Mouse (Mus musculus) liver, postnatal 0 days (tissue): ENCODE results near the gene Mrps21. TPM values are rescaled to one million over a fixed set of nuclear protein-coding genes. Genes with fewer than 3 reads are reported as not detected.

Experiments
- ATAC-seq: fragments of 200-750 bp; cut with Nextera tagmentation; 2 replicates; pipeline ENCODE4 v1.8.0; 2017; ENCODE audit warnings: mild to moderate bottlenecking, moderate library complexity
- DNase-seq: peaks from one replicate; pipeline ENCODE4 v3.0.0-alpha.2; 2016
- H3K27ac ChIP-seq: fragments of 300-500 bp; sonication (generic); 2 replicates; pipeline ENCODE4 v1.5.1; 2014; ENCODE audit warnings: antibody characterized with exemption, moderate library complexity, mild to moderate bottlenecking, low read depth
- H3K27me3 ChIP-seq: fragments of 300-500 bp; sonication (generic); 2 replicates; pipeline ENCODE4 v1.6.1; 2014; ENCODE audit warnings: low read length, control low read depth, mixed read lengths; ENCODE audit not compliant: insufficient read depth
- H3K36me3 ChIP-seq: fragments of 300-500 bp; sonication (generic); replicated peaks from 2 replicates; pipeline ENCODE4 v1.6.1; 2014; ENCODE audit warnings: mild to moderate bottlenecking, control low read depth, low read length, moderate library complexity, mixed read lengths; ENCODE audit not compliant: insufficient read depth
- H3K4me1 ChIP-seq: fragments of 300-500 bp; sonication (generic); 2 replicates; pipeline ENCODE4 v1.6.1; 2014; ENCODE audit warnings: antibody characterized with exemption, mild to moderate bottlenecking, control low read depth; ENCODE audit not compliant: insufficient read depth
- H3K4me2 ChIP-seq: fragments of 300-500 bp; sonication (generic); 2 replicates; pipeline ENCODE4 v1.6.1; 2014; ENCODE audit warnings: low read depth, mild to moderate bottlenecking, low read length, moderate library complexity, mixed read lengths
- H3K4me3 ChIP-seq: fragments of 300-500 bp; sonication (generic); 2 replicates; pipeline ENCODE4 v1.5.1; 2014; ENCODE audit warnings: low read depth, low read length
- H3K9ac ChIP-seq: fragments of 300-500 bp; sonication (generic); replicated peaks from 2 replicates; pipeline ENCODE4 v1.6.1; 2014; ENCODE audit warnings: mild to moderate bottlenecking, moderate library complexity
- H3K9me3 ChIP-seq: fragments of 300-500 bp; sonication (generic); 2 replicates; pipeline ENCODE4 v1.6.1; 2016; ENCODE audit warnings: mild to moderate bottlenecking, control low read depth, low read length, mixed read lengths
- CTCF ChIP-seq: sonication (generic); IDR thresholded peaks from 2 replicates; pipeline ENCODE4 v1.5.1; 2016; ENCODE audit warnings: antibody characterized with exemption, low read depth
- EP300 ChIP-seq: IDR thresholded peaks from 2 replicates; pipeline ENCODE4 v1.6.1; 2016; ENCODE audit warnings: antibody characterized with exemption, low read depth, mild to moderate bottlenecking
- WGBS: fragments of 180-500 bp; shearing (Covaris S2); extraction: QIAGEN DNeasy Blood & Tissue Kit; methylation state at CpG from one replicate; pipeline ENCODE4 v1.1.7; 2014; ENCODE audit not compliant: insufficient replicate concordance; 5-methylcytosine and 5-hydroxymethylcytosine counted together
- polyA plus RNA-seq: library from polyadenylated mRNA; unstranded; fragments of >200 nt; fragmentation: Nextera tagmentation; extraction: Ambion mirVana; gene quantifications from 2 replicates; pipeline ENCODE4 v1.2.1, GENCODE M21; 2015

The Mrps21 gene
- polyA plus RNA-seq, 1 experiment from 2014 or later: 157 TPM

DNA sequence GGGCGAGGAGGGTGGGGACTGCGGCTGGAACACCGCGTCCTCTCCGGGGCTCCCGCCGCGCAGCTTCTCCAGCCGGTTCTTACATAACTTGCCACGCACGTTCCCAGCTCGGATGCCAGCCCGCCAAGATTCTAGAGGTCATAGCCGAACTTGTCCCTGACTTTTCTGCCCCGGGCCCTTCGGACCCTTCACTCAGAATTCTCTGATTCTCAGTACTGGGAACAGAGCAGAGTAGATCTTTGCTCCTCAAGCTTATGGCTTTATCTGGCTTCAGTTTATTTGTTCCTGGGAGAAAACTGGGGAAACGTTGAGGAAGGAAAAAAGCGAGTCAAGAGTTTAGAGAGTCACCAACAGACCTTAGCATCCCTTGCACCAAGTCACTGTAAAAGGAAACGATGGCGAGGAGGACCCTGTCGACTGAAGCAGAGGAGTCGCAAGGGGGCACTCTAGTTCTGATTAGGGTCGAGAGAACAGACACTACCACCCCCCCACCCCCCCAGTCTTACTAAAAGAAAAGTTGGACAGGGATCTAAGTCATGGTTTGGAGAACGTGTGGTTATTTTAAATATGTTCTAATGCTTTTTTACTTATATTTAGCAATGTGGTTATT is 11.6 kb upstream of the Mrps21 start:
- Histone ChIP-seq H3K9me3 (no peaks in the 10 kb centered on the region), H3K36me3 (no peaks in the 10 kb centered on the region), H3K27ac (peak overlapping the region; percentile 22; the same call in 1 of the 2 replicates), H3K4me3 (peak overlapping the region; percentile 46), H3K9ac (no peak overlapping the region), H3K4me2 (peak overlapping the region; percentile 72), H3K4me1 (peaks cover 18% of the 10 kb centered on the region), H3K27me3 (no peaks in the 10 kb centered on the region)
- DNase-seq (peak; percentile 72), ATAC-seq (no peak)
- WGBS: 2% methylated on average over 24 of the region's 24 CpGs
- no peak for TF ChIP-seq EP300
- TF ChIP-seq CTCF: peak; percentile 66

- Histone ChIP-seq H3K4me2 (peak within 1 kb of the TSS; percentile 72), H3K27ac (peak within 1 kb of the TSS; percentile 22; the same call in 1 of the 2 replicates), H3K27me3 (no peaks in the 10 kb centered on the region), H3K36me3 (no peaks in the 10 kb centered on the region), H3K9ac (no peak within 1 kb of the TSS; the same call in 1 of the 2 replicates), H3K4me1 (peaks cover 18% of the 10 kb centered on the region), H3K9me3 (no peaks in the 10 kb centered on the region), H3K4me3 (peak within 1 kb of the TSS; percentile 46)
- no peak for TF ChIP-seq CTCF
- no peak for TF ChIP-seq EP300
- DNase-seq (peak; percentile 89), ATAC-seq (peak; percentile 93)
- WGBS: under 1% methylated on average over 50 of the region's 66 CpGs
These were observed 10.9 kb upstream of the Mrps21 start, which contains the start of gene Ciart for GRCm38 (mm10) chr3:95881979-95882815. Gene Ciart (minus strand): TSS chr3:95882251.

DNA sequence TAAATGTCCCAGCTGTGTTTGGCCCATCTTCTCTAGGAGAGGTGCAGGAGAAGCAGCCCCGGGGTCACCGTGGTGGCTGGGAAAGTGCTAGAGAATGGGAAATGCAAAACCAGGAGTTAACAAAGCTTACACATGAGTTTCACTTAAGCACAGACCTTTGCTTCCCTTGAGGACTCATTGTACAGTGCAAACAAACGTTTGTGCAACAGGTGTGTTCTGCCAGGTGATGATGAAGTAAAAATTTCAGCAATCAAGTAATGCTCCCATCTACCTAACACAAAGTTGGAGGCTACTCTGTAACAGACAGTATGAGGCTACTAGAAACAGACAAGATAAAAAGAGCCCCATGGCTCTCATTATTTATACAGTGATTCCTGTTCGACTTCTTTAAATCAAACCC is 7.7 kb upstream of the Mrps21 start:
- peak overlapping the region; percentile 62; the same call in 1 of the 2 replicates for H3K27ac ChIP-seq
- WGBS: 72% methylated on average over 4 of the region's 4 CpGs
- H3K9ac ChIP-seq: no peak overlapping the region
- H3K27me3 ChIP-seq: no peaks in the 10 kb centered on the region
- H3K36me3 ChIP-seq: no peaks in the 10 kb centered on the region
- no peaks in the 10 kb centered on the region for H3K9me3 ChIP-seq
- no peak for TF ChIP-seq EP300
- no peak for TF ChIP-seq CTCF
- DNase-seq: no peak
- no peak overlapping the region for H3K4me2 ChIP-seq
- H3K4me1 ChIP-seq: peaks cover 18% of the 10 kb centered on the region
- no peak overlapping the region for H3K4me3 ChIP-seq
- peak; percentile 14 for ATAC-seq

DNA sequence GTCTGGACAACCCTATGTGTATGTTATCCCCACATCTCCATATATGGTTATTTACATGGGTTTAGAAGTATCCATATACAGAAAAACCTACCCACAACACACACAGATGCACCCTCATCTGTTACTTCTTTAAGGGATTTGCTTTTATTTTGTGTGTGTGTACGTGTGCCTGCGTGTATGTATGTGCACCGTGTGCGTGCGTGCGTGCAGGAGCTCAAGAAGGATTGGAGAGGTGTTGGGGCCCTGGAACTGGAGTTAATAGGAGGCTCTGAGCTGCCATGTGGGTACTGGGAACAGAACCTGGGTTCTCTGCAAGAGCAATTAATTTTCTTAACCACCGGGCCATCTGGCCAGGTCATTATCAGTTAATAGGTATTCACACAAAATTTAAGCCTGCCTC is 729 bp upstream of the Mrps21 start:
- H3K4me2 ChIP-seq: peak overlapping the region; percentile 78
- H3K4me3 ChIP-seq: peak overlapping the region; percentile 66
- H3K27ac ChIP-seq: no peak overlapping the region; the same call in 1 of the 2 replicates
- no peak for DNase-seq
- H3K9ac ChIP-seq: peak overlapping the region; percentile 75
- peaks cover 14% of the 10 kb centered on the region for H3K4me1 ChIP-seq
- H3K27me3 ChIP-seq: no peaks in the 10 kb centered on the region
- no peak for ATAC-seq
- no peaks in the 10 kb centered on the region for H3K9me3 ChIP-seq
- H3K36me3 ChIP-seq: peaks cover 8% of the 10 kb centered on the region
- no peak for TF ChIP-seq EP300
- 56% methylated on average over 7 of the region's 7 CpGs for WGBS

GRCm38 (mm10) chr3:95870976-95871375 is 343 bp downstream of the Mrps21 start:
- H3K36me3 ChIP-seq: peaks cover 11% of the 10 kb centered on the region
- H3K4me2 ChIP-seq: peak overlapping the region; percentile 78
- peak; percentile 42 for ATAC-seq
- no peaks in the 10 kb centered on the region for H3K27me3 ChIP-seq
- H3K4me3 ChIP-seq: peak overlapping the region; percentile 66
- no peak for DNase-seq
- TF ChIP-seq CTCF: no peak
- no peak for TF ChIP-seq EP300
- 6% methylated on average over 15 of the region's 15 CpGs for WGBS
- peak overlapping the region; percentile 79 for H3K27ac ChIP-seq
- H3K9me3 ChIP-seq: no peaks in the 10 kb centered on the region
- H3K4me1 ChIP-seq: peaks cover 14% of the 10 kb centered on the region
- H3K9ac ChIP-seq: peak overlapping the region; percentile 75

DNA sequence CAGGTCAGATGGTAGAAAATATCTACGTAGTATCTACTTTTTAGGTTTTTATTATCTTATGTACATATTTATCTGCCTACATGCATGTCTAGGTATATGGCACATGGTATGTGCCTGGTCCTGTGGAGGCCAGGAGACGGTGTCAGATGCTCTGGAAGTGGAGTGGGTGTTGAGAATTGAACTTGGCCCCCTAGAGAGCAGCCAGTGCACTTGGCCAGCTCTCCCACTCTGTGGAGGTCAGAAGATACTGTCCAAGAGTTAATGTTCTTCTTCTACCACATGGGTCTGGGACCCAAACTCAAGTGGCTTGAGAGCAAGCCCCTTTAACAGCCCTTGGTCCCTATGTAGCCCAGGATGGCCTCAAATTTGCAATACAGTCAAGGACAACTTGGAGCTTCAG is 3.9 kb downstream of the Mrps21 start:
- H3K4me2 ChIP-seq: no peak overlapping the region
- peaks cover 12% of the 10 kb centered on the region for H3K36me3 ChIP-seq
- H3K4me1 ChIP-seq: peaks cover 11% of the 10 kb centered on the region
- WGBS: 89% methylated on average over 2 of the region's 2 CpGs
- H3K9ac ChIP-seq: no peak overlapping the region
- DNase-seq (no peak), ATAC-seq (no peak)
- no peak overlapping the region for H3K27ac ChIP-seq
- no peaks in the 10 kb centered on the region for H3K9me3 ChIP-seq
- TF ChIP-seq EP300 (no peak), CTCF (no peak)
- no peak overlapping the region for H3K4me3 ChIP-seq
- H3K27me3 ChIP-seq: no peaks in the 10 kb centered on the region
